Mouse (Mus musculus): ENCODE results near the gene Acot7.

Acot7 gene

GRCm38 (mm10) chr4:152182205-152182604 is 4.3 kb downstream of the Acot7 start:
- DNase-seq, result no peak

DNA sequence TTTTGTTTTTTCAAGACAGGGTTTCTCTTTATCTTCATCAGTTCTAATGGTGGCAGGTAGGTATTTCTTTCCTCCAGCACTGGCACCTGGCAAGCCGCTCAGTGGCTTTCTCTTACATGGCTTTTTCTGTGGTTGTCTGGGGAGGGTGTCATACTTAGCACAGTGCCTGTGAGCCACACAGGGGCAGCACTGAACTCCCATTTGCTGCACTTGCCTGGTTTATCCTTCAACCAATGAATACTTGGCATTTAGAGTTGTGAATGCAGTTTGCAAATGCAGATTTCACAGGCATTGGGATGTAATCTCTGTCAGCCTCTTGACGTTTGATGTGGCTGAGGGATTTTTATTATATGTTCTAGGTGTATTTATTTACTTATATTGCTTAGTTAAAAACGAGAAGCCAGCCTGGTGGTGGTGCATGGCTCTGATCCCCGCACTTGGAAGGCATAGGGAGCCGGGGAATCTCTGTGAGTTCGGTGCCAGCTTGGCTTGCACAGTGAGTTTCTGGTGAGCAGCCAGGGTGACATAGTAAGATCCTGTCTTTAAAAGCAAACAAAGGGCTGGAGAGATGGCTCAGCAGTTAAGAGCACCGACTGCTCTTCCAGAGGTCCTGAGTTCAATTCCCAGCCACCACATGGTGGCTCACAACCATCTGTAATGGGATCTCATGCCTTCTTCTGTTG is 6.6 kb downstream of the Acot7 start:
- DNase-seq, result peak in 1 of 2 experiments; percentile 51

DNA sequence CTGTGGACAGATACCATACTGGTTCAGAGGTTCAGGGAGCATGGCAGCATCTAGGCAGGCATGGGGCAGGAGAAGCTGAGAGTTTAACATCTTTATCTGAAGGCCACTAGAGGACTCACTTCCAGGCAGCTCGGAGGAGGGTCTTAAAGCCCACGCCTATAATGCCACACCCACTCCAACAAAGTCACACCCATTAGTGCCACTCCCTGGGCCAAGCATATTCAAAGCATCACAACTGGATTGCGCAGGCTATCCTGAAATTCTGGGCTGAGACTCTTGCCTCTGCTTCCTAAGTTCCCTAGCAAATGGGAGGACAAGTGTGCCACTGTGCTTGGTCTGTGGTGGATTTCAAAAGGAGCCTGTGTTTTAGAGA is 7.2 kb downstream of the Acot7 start:
- DNase-seq, result no peak

- DNase-seq, result peak in 1 of 2 experiments; percentile 48
Measured at GRCm38 (mm10) chr4:152185510-152186204, 7.7 kb downstream of the Acot7 start.

GRCm38 (mm10) chr4:152186205-152187082 is 8.5 kb downstream of the Acot7 start:
- no peak for DNase-seq

GRCm38 (mm10) chr4:152187142-152187541 is 9.2 kb downstream of the Acot7 start:
- no peak for DNase-seq

DNA sequence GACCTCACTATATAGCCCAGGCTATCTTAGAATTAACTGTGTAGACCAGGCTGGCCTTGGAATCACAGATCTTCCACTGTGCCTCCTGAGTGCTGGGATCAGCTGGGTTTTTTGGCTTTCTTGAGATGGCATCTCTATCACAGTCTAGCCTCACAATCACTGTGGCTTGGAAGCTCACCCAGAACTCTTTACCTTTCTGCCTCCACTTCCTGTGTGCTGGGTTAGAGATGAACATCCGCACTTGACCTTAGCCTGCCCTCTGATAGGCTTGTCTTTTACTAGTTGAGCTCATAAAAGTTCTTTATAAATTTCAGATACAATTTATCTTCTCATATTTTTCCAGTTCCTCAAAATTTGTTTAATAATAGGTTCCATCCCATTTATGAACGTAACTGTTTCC is 10.7 kb downstream of the Acot7 start:
- no peak for DNase-seq

GRCm38 (mm10) chr4:152189071-152189470 is 11.1 kb downstream of the Acot7 start:
- no peak for DNase-seq

DNA sequence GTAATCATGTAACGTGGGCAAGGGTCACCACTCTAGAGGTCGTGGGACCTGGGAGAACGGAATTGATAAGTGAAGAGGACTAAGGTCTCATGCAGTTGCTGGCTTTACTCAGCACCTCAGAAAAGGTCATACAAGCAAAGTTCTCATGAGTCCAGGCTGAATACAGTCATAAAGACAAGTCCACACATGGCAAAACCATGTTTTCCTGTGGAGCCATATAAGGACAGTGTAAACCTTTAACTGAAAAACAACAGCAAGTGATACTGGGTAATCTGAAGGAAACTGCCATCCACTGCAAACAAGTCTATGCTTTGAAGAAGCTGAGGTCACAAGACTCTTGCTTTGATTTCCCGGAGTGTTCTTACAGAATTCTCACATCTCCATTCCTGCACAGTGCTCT is 11.8 kb downstream of the Acot7 start:
- no peak for DNase-seq

GRCm38 (mm10) chr4:152190096-152190653 is 12.2 kb downstream of the Acot7 start:
- DNase-seq, result no peak

DNA sequence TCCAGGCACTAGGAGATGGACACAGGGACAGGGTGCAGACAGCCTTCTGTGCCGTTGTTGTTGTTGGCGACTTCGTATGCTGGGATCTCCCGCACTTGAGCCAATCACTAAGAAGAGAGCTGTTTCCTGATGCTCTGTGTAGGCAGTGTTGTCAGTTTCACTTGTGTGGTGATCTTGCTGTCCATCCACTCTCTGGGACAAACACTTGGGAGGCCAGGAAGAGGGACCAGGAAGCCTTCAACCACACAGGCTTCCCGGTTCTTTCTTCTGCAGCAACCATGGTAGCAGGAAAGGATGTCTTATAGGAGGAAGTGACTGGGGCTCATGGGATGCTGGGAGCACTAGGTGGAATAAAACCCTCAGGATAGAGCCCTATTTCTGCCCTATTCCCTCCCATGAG is 12.8 kb downstream of the Acot7 start:
- no peak for DNase-seq

- DNase-seq, result no peak
Measured at GRCm38 (mm10) chr4:152192569-152192968, 14.6 kb downstream of the Acot7 start.

DNA sequence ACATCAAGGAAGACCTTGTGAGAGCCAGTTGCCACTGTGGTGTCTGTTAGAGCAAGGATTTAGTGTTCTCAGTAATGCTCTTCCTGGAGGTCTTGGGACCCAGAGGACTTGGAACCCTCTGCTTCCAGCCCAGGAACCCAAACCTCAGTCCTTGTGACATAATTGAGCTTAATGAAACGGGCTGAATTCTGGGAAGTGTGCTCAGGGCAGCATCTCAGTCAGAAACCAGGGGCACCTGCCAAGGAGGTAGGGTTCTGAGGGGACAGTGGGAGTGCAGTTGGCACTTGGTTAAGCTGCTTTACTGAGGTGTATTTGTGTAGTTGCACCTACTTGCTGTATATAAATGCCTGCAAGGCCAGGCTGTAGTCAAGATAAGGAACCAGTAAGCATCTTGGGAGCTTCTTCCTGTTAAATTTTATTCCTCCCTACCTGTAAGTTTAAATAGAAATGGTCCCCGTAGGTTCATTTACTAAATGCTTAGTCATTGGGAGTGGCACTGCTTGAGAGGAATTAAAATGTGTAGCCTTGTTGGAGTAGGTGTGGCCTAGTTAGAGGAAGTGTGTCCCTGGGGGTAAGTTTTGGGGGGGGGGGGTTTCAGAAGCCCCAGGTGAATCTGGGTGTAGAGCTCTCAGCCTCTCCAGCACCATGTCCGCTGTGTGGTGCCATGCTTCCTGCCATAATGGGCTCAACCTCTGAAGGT is 16.7 kb downstream of the Acot7 start:
- peak; percentile 21 to 66 for DNase-seq

DNA sequence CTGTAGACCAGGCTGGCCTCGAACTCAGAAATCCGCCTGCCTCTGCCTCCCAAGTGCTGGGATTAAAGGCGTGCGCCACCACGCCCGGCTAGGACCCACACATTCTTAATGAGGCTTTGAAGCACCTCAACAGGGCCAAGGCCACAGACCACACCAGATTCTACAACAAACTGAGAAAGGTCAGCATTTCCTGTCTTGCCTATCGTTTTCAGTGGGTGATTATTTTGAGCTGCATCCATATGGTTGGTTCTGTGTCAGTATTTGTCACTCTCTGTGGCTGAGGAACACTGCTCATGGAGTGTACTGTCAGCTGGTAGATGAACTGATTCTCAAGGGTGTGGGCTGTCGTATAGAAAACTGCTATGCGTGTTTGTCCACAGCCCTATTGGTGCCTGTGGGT is 18.3 kb downstream of the Acot7 start:
- DNase-seq, result peak in 1 of 2 experiments; percentile 2

DNA sequence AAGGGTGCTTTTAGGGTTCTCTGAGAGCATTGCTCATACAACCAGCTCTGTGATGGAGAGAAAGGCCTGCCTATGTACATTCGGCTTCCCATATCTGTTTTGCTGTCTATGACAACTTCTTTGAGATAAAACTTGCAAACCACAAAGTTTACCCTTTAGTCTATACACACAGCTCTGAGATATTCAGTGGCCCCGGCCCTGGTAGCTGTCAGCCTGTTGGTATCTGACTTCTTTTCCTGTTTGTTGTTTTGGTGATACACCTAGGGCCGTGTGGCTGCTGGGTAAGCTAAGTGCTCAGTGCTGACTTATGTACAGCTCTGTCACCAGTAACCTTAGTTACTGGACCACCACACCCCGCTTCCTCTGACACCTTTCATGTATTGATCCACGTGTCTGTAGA is 19.6 kb downstream of the Acot7 start:
- no peak for DNase-seq

GRCm38 (mm10) chr4:152199617-152200016 is 21.7 kb downstream of the Acot7 start:
- DNase-seq, result no peak

DNA sequence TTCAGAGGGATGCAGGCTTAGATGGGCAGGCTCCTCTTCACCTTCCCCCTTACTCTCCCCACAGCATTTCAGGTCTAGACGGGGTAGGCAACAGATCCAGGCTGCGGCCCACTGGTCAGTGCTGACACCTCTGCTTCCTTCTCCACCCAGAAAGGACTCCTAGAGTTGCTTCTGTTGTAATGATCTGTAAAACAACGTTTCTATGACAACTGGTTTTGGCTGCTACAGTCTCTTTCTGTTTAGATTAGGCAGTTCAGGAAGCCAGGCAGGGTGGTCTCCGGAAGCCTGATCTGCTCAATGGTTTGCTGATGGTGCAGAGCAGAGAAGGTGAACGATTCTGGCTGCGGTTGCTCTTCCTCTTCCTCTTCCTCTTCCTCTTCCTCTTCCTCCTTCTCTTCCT is 23.6 kb downstream of the Acot7 start:
- DNase-seq, result no peak

DNA sequence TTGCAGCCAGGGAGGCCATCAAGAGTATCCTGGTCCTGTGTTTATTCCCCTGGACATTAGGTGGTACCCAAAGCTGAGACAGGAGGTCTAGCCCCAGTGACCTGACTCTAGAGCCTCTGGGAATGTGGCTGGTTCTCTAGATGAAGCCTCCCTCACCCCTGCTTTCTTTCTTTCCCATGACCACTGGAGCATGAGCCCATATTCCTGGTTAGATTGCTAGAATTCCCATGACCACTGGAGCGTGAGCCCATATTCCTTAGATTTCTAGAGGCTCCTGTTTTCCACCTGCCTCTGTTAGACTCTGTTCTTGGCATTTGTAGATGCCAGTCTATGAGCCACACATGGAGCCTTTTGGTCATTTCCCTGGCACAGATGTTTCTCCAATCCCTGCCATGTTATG is 24.5 kb downstream of the Acot7 start:
- DNase-seq, result peak in 1 of 2 experiments; percentile 23

DNA sequence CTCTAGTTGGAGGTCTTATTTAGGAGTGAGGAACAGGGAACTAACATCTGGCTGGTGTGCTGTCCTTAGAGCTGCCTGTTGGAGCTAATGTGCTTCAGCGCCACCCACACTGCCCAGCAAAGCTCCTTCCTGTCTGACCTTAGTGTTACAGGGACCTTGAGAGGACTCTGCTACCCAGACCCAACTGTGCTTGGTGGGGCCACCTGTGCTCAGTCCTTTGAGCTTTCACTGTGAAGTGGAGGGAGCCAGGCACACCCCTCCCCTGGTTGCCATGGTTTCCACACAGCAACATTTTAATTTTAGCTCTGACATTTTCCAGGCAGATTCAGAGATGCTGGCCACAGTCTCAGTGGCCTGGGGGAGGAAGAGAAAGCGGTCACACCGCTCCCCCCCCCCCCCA is 25.0 kb downstream of the Acot7 start:
- DNase-seq, result no peak

DNA sequence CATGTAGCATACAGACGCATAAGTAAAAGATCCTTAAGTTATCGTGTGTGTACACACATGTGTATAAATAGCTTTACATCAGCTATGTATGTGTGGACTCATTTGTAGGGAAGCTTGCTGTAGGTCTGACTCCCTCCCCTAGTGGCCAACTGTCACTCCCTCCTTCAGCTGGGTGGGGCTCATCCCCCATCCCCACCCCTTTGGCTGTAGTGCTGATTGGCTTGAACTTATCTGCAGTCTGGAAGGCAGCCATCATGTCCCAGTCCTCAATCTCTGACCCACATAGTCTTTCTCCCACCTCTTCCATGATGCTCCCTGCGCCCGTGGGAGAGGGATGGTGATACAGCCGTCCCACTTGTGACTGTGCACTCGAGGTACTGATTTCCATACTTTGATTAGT is 26.7 kb downstream of the Acot7 start:
- no peak for DNase-seq

GRCm38 (mm10) chr4:152206199-152206598 is 28.3 kb downstream of the Acot7 start:
- DNase-seq, result no peak

DNA sequence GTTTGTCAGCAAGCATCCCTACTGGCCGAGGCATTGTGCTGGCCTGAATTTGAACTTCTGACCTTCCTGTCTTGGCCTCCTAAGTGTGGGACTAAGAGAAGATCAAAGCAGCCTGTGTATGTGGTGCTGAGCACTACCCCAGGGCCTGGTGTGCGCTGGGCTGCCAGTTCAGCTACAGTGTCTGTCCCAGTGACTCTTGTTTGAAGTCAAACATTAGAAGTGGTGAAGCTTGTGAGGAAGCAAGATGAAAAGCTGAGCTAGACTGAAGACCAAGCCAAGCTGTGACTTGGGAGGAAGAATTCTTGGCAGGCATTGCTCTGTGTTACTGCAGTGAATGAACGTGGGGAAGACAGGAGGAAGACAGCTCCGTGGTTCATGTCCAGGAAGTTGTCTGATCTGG is 31.7 kb downstream of the Acot7 start:
- no peak for DNase-seq

DNA sequence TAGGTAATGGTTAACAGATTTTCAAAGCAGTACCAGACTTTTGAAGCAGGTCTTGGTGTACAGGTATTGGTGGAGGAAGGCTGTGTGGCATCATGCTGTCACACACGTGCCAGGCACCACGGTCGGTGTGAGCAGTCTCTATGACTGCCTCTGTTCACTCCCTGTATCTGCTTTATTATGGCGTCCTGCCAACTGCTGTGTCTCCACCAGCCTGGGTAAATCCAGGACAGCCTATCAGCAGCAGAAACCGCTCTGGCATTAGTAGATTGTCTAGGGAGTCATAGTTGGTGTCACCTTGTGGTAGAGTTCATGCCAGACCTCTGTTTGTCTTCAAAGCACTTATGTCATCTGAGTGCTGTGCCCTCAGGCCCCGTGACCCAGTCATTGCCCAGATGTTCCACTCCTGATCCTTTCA is 34.2 kb downstream of the Acot7 start:
- peak; percentile 44 to 78 for DNase-seq

Data from kidney, postnatal 25 days (tissue).